Mouse (Mus musculus) bone marrow, adult 2 months (tissue): Measurements from ENCODE around the gene Siva1.

Experiments used
- CTCF ChIP-seq: fragments of 200-500 bp; IDR thresholded peaks from 2 replicates; pipeline ENCODE4 v1.5.1; 2011; ENCODE audit warnings: low read length, control low read depth; ENCODE audit not compliant: control insufficient read depth, insufficient read depth
- POLR2A ChIP-seq: fragments of 200-500 bp; IDR thresholded peaks from 2 replicates; pipeline ENCODE4 v1.6.1; 2011; ENCODE audit warnings: low read depth, mild to moderate bottlenecking, control low read depth, low read length, borderline replicate concordance; ENCODE audit not compliant: control insufficient read depth

- no peak for TF ChIP-seq POLR2A
- TF ChIP-seq CTCF, result no peak
Measured at GRCm38 (mm10) chr12:112658619-112659018, 14.1 kb downstream of the Siva1 start.
